Mouse (Mus musculus) adrenal gland, postnatal 36 days (tissue): ENCODE results near the gene Mcm9. TPM values are rescaled to one million over a fixed set of nuclear protein-coding genes. Genes with fewer than 3 reads are reported as not detected.
"Not testable (repeated sequence)": the region's sequence is repeated elsewhere in the genome, so short reads cannot be mapped to it uniquely, and the experiment has no call there.

ENCODE experiments used
- DNase-seq, 2 experiments: peaks; one replicate each; pipeline ENCODE4 v3.0.0; 2021; ENCODE audit warnings: mixed read lengths in 1 of 2
- long read RNA-seq, 2 experiments: library from polyadenylated mRNA; stranded (forward); transcript quantifications; one replicate each; pipeline ENCODE4 v2.0.0; 2021; ENCODE audit warnings: borderline sequencing depth in 2 of 2
- total RNA-seq, 2 experiments: library from RNA; stranded (reverse); gene quantifications; 2 replicates each; pipeline ENCODE4 v1.2.3; 2021

Gene Mcm9
- total RNA-seq: 10 to 100 TPM in 1 of 2 experiments, 1 to 10 TPM in 1; 7.0 to 12.5 TPM
- long read RNA-seq, experiment 1, partial matches to known transcripts: 2 of 5 reads
- long read RNA-seq, experiment 1, other reads (novel, unspliced or antisense): 3 of 5 reads
- long read RNA-seq, experiment 2, partial matches to known transcripts: 1 of 2 reads
- long read RNA-seq, experiment 2, other reads (novel, unspliced or antisense): 1 of 2 reads

- DNase-seq: not testable (repeated sequence)
Observed at GRCm38 (mm10) chr10:53630339-53630738, at the start of gene Mcm9. Gene Mcm9, minus strand, starts transcription at chr10:53630439.

- DNase-seq: no peak
Observed at GRCm38 (mm10) chr10:53661788-53662187, 31.5 kb upstream of the Mcm9 start.

- peak in 1 of 2 experiments; percentile 1 for DNase-seq
Observed at GRCm38 (mm10) chr10:53654239-53654638, 24.0 kb upstream of the Mcm9 start.

DNA sequence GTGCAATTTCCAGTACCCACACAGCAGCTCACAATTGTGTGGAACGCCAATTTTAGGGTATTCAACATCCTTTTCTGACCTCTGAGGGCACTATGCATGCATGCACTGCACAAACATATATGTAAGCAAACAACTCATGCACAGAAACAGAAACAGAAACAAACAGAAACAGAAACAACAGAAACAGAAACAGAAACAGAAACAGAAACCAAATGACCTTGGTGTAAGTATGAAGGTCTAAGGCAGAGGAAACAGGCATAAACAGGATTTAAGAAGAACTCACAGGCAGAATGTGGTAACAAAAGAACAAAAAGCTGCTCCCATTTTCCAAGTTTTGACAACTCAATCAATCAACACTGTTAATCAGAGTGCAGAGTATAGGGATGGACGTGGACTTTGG, 20.4 kb upstream of the Mcm9 start:
- no peak for DNase-seq

DNA sequence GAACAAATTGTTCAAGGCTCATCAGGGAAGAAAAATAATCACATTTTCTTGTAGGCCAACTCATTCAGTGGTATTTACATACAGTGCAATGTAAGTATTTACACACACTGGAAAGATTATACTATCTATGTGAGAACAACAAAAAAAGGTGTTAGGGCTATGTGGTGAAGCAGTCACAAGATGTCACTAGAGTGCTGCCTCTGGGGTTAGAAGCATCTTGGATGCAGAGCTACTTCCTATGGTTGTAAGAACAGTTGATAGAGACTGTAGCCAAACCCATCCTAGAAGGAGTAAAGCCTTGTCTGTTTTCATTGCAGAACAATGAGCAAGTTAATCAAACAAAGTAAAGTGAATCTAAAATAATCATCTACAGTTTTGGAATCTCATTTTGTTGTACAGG, 11.3 kb upstream of the Mcm9 start:
- peak in 1 of 2 experiments; percentile 24 for DNase-seq

GRCm38 (mm10) chr10:53635246-53635971, 5.2 kb upstream of the Mcm9 start:
- DNase-seq: no peak

DNA sequence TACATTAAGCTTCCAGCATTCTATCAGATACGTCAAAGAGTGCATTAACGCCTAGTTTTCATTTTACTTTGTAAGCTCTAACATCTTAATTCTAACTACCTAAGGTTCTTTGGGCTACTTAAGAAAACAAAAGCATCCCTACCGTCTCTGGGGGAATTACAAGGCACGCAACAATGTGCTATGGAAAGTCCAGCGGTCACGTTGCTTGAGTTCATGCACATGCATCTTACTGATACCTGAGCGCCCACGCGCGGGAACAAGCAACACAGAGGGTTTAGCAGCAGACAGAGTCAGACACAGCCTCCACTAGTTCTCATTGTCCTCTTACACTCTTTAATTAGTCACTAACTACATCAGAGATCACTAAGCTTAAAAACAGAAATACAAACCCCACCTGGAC, 3.9 kb upstream of the Mcm9 start:
- DNase-seq: no peak

DNA sequence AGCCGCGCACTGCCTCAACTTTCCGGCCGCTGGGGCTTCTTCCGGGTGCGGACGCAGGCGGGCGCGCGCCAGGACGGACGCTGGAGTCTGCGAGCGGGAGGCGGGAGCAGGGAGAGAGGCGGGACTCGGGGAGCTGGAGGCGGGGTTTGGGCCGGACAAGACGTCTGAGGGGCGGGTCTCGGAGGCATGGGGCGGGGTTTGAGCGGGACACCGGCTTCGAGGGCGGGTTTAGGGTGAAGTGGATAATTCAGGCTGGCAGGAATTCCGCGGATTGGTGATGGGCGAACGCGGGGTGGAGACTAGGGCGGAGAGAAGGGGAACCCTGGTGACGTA, 355 bp downstream of the Mcm9 start:
- DNase-seq: peak; percentile 97 to 98

DNA sequence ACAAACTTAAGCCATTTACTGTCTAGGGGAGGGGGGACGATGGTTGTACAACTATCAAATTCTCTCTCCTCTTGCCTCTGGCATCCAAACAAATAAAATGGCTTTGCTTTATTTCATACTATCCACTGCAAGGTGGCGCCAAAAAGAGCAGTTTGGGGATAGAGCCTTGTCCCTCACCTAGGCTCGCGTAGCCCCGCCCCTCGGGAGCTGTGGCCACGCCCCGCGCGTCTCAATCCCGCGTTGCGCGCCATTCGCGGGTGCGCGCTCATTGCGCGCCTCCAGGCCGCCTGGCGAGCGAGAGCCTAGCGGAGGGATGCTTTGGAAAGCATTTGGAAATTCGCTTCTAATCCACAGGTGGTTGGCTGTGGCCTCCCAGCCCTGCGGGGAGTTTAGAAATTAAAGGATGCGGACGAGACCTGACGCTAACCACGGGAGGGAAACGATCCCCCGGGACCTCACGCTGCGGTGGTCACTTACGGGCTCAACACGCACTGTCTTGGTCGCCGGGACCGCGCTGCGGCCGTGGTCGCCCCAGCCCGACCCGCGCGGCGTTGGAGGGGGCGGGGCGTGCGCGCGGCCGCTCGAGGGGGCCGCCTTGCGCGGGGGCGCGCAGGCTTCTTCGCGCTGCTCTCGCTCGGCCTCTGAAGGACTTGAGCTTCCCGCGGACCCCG, 857 bp downstream of the Mcm9 start:
- DNase-seq: peak; percentile 94 to 97

GRCm38 (mm10) chr10:53615850-53616616, 14.2 kb downstream of the Mcm9 start:
- peak in 1 of 2 experiments; percentile 17 for DNase-seq

GRCm38 (mm10) chr10:53613955-53614354, 16.3 kb downstream of the Mcm9 start:
- no peak for DNase-seq

- DNase-seq: no peak
Observed at GRCm38 (mm10) chr10:53612172-53612571, 18.1 kb downstream of the Mcm9 start.

- DNase-seq: no peak
Observed at GRCm38 (mm10) chr10:53608274-53608673, 22.0 kb downstream of the Mcm9 start.

DNA sequence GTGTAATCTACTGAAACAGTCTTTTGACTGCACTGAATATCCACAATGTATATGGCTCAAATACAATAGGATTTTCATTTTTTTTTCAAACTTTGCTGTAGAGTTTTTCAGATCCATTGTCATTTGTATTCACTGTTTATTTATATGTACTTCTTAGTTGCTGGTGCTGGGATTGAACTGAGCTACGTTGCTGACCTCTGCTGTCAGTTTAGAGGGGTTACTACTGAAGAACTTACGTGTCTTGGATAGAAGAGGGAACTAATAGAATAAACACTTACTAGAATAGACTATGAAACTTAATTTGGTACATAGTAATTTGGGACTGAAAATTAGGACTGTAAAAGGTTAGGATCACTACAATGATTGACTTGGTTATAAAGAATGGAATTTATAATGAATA, 24.9 kb downstream of the Mcm9 start:
- no peak for DNase-seq

DNA sequence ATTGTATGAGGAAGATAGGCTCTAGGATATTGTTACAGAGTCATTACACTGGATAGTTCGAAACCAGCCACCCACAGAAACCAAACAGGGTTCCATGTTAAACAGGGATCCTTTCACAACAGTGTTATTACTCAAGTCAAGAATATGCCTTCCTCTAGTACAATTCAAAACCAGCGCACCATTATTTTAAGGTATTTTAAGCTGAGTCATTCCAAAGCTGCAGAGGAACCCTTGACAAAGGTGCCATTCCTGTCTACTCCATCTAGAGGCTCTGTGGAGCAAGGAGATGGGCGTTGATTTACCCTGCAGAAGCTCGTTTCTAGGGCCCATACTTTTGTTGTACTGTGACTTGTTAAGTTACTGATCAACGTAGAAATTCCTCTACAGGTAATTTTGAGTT, 31.4 kb downstream of the Mcm9 start:
- DNase-seq: no peak

- DNase-seq: peak; percentile 65 to 77
Observed at GRCm38 (mm10) chr10:53597121-53597881, 32.9 kb downstream of the Mcm9 start.

GRCm38 (mm10) chr10:53596677-53597120, 33.5 kb downstream of the Mcm9 start, which contains the start of gene Asf1a:
Gene Asf1a, plus strand, starts transcription at chr10:53596757.
- peak; percentile 98 for DNase-seq

- DNase-seq: peak in 1 of 2 experiments; percentile 11
Observed at GRCm38 (mm10) chr10:53595744-53596676, 34.2 kb downstream of the Mcm9 start.

GRCm38 (mm10) chr10:53585777-53586176, 44.5 kb downstream of the Mcm9 start:
- DNase-seq: no peak

GRCm38 (mm10) chr10:53581087-53581486, 49.2 kb downstream of the Mcm9 start:
- no peak for DNase-seq
